Mouse (Mus musculus): Measurements from ENCODE around the gene Reck. TPM values are rescaled to one million over a fixed set of nuclear protein-coding genes. Genes with fewer than 3 reads are reported as not detected.

Gene Reck
- total RNA-seq, 2 experiments from 2014 or later: 6.0 to 7.1 TPM

- DNase-seq (ENCODE audit: low spot score in 2 of 2): no peak
- intact Hi-C loops (cut with DNase I): no loop called here
Measured at GRCm38 (mm10) chr4:43964326-43964833, 89.0 kb downstream of the Reck start.

GRCm38 (mm10) chr4:43964951-43965684 is 89.8 kb downstream of the Reck start:
- intact Hi-C loops (cut with DNase I): no loop called here
- no peak for DNase-seq (ENCODE audit: low spot score in 2 of 2)

GRCm38 (mm10) chr4:43965856-43966535 is 90.7 kb downstream of the Reck start:
- DNase-seq (ENCODE audit: low spot score in 2 of 2): no peak
- intact Hi-C loops (cut with DNase I): no loop called here

GRCm38 (mm10) chr4:43968650-43969049 is 93.3 kb downstream of the Reck start:
- DNase-seq (ENCODE audit: low spot score in 2 of 2): peak; percentile 21 to 55
- intact Hi-C loops (cut with DNase I): no loop called here

GRCm38 (mm10) chr4:43969373-43969772 is 94.0 kb downstream of the Reck start:
- intact Hi-C loops (cut with DNase I): no loop called here
- DNase-seq (ENCODE audit: low spot score in 2 of 2): no peak

- no peak for DNase-seq (ENCODE audit: low spot score in 2 of 2)
- intact Hi-C loops (cut with DNase I): no loop called here
Measured at GRCm38 (mm10) chr4:43970393-43971330, 95.3 kb downstream of the Reck start.

- intact Hi-C loops (cut with DNase I): no loop called here
- no peak for DNase-seq (ENCODE audit: low spot score in 2 of 2)
Measured at GRCm38 (mm10) chr4:43971541-43972136, 96.3 kb downstream of the Reck start.

GRCm38 (mm10) chr4:43972137-43972591 is 96.8 kb downstream of the Reck start:
- no peak for DNase-seq (ENCODE audit: low spot score in 2 of 2)
- intact Hi-C loops (cut with DNase I): no loop called here

- intact Hi-C loops (cut with DNase I): no loop called here
Measured at GRCm38 (mm10) chr4:43973526-43973981, 98.2 kb downstream of the Reck start.

GRCm38 (mm10) chr4:43974914-43975616 is 99.7 kb downstream of the Reck start:
- intact Hi-C loops (cut with DNase I): no loop called here
- DNase-seq (ENCODE audit: low spot score in 2 of 2): no peak

More at GRCm38 (mm10) chr4:43973526-43973981, 98.2 kb downstream of the Reck start:
- DNase-seq (ENCODE audit: low spot score in 2 of 2): peak; percentile 36 to 59

GRCm38 (mm10) chr4:43976223-43976740 is 101.0 kb downstream of the Reck start:
- intact Hi-C loops (cut with DNase I): no loop called here
- DNase-seq (ENCODE audit: low spot score in 2 of 2): no peak

- intact Hi-C loops (cut with DNase I): no loop called here
Measured at GRCm38 (mm10) chr4:43978521-43979443, 103.5 kb downstream of the Reck start.

GRCm38 (mm10) chr4:43979746-43980145 is 104.4 kb downstream of the Reck start:
- intact Hi-C loops (cut with DNase I): loop anchor here (5.0 to 10.0 kb wide), 2 partner anchors 72 to 215 kb away; no protein-coding TSS in a partner anchor
- peak; percentile 87 to 98 for DNase-seq (ENCODE audit: low spot score in 2 of 2)

More at GRCm38 (mm10) chr4:43978521-43979443, 103.5 kb downstream of the Reck start:
- no peak for DNase-seq (ENCODE audit: low spot score in 2 of 2)

GRCm38 (mm10) chr4:43980236-43980635 is 104.9 kb downstream of the Reck start:
- no peak for DNase-seq (ENCODE audit: low spot score in 2 of 2)
- intact Hi-C loops (cut with DNase I): loop anchor here (5.0 to 10.0 kb wide), 2 partner anchors 73 to 215 kb away; no protein-coding TSS in a partner anchor

GRCm38 (mm10) chr4:43980846-43981245 is 105.5 kb downstream of the Reck start:
- DNase-seq (ENCODE audit: low spot score in 2 of 2): no peak
- intact Hi-C loops (cut with DNase I): loop anchor here (5.0 to 10.0 kb wide), 2 partner anchors 74 to 216 kb away; no protein-coding TSS in a partner anchor

- intact Hi-C loops (cut with DNase I): loop anchor here (5.0 to 10.0 kb wide), 2 partner anchors 74 to 216 kb away; no protein-coding TSS in a partner anchor
- DNase-seq (ENCODE audit: low spot score in 2 of 2): no peak
Measured at GRCm38 (mm10) chr4:43981251-43981650, 105.9 kb downstream of the Reck start.
